8 mouse cellular contexts compared by ENCODE assay signal in the genomic region with DNA sequence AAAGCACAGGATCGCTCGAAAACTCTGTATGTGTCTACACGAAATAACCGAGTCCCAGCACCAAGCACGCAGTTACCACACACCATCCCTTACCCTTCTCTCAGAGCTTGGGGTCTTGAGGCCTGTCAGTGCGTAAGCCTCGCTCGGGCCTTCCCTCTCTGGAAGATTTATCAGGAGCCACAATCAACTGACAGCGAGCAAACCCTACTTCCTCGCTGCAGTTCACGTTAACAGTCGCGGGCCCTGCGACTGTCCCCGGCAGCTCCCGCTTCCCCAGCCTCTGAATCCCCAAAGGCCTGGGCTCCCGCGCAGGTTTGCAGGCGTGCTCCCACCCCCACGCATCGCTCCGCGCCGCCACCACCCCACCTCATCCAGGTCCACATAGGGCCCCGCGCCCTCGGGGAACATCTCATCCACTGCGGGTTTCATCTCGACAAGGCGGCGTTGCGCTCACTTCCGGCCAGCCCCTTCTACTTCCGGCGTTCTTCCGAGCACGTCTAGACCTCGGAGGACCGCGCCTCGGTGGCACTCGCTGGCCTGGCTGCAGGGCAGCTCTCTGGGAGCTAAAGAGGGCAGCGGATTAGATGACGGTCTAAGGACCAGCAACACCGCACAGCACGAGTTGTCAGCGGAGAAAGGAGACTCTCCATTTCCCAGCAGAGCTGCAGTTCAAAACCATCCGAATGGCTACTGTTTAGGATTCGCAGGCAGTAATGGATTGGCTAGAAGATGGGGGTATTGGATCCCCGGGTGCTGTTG. TPM values are rescaled to one million over a fixed set of nuclear protein-coding genes. Genes with fewer than 3 reads are reported as not detected.
DNase-seq lines count a peak whose midpoint lies in the region; ATAC-seq lines count a peak whose summit lies in the region.

A gene (minus strand): TSS at position 472 of the 759 bp plus-strand sequence.

- H3K27me3 ChIP-seq in hindbrain, embryonic 14.5 days (ENCODE audit: control insufficient read depth, insufficient read depth, low read length): no peaks in the 10 kb centered on the region

- peak within 1 kb of the TSS; percentile 91 for H3K9ac ChIP-seq in hindbrain, embryonic 14.5 days

- H3K4me2 ChIP-seq in hindbrain, embryonic 14.5 days (replicated peaks): peak within 1 kb of the TSS; percentile 96

- peaks cover 28% of the 10 kb centered on the region for H3K36me3 ChIP-seq in hindbrain, embryonic 14.5 days (replicated peaks; ENCODE audit: control insufficient read depth, insufficient read depth)

- H3K4me1 ChIP-seq in hindbrain, embryonic 14.5 days (replicated peaks; ENCODE audit: control insufficient read depth, insufficient read depth, low read length): peaks cover 17% of the 10 kb centered on the region

- peak; percentile 92 for ATAC-seq in hindbrain, embryonic 14.5 days (ENCODE audit: low FRiP score)

- peak within 1 kb of the TSS; percentile 79 for H3K27ac ChIP-seq in hindbrain, embryonic 14.5 days

- no peaks in the 10 kb centered on the region for H3K9me3 ChIP-seq in hindbrain, embryonic 14.5 days (ENCODE audit: control insufficient read depth, low read length)

- WGBS in hindbrain, embryonic 14.5 days: 1% methylated on average over 50 of the region's 50 CpGs

- DNase-seq in R1 (ENCODE audit: low read depth, low spot score): peak; percentile 87
- peak; percentile 93 to 95 for DNase-seq in cerebellum, postnatal 25 days
- DNase-seq in frontal cortex, postnatal 25 days (ENCODE audit: low spot score in 2 of 2): peak; percentile 75 to 85
- peak; percentile 93 for DNase-seq in hindbrain, embryonic 14.5 days (ENCODE audit: low spot score)
- DNase-seq in layer of hippocampus, postnatal 36 days: peak; percentile 89
- DNase-seq in lung, postnatal 36 days: peak; percentile 93
- peak; percentile 97 for DNase-seq in retina, postnatal 1 day
- peak; percentile 81 to 87 for DNase-seq in urinary bladder, adult 18-20 months (ENCODE audit: low spot score in 2 of 2)

- H3K4me3 ChIP-seq in hindbrain, embryonic 14.5 days (replicated peaks; ENCODE audit: low read length): peak within 1 kb of the TSS; percentile 85

RNA-seq across cellular contexts. Expression of the gene that starts here (rescaled TPM):
- 553 and 683 TPM in 2 replicates for polyA plus RNA-seq in hindbrain, embryonic 14.5 days (2014; fragmentation: Nextera tagmentation; extraction: Ambion mirVana)
- 100 to 1,000 TPM; 336 to 386 TPM for total RNA-seq in layer of hippocampus, postnatal 36 days (2021)

Comparison
In these comparisons a context has a peak if more than half of its experiments do, and no peak if none do; other contexts are left out.
1. Peak in every context shown above with its lines: DNase-seq, ATAC-seq, H3K4me3 ChIP-seq and H3K27ac ChIP-seq.